ENCODE assay signal across 11 mouse cellular contexts in genomic region chr11:102394421-102395124, GRCm38 (mm10). TPM values are rescaled to one million over a fixed set of nuclear protein-coding genes. Genes with fewer than 3 reads are reported as not detected.
A peak's percentile ranks its signal among the peaks of the same experiment; 100 is the strongest.
DNase-seq lines count a peak whose midpoint lies in the region; ATAC-seq and TF ChIP-seq lines count a peak whose summit lies in the region.
"Had no signal": no experiment of that assay in that cellular context is flagged by ENCODE, and none has a peak within 500 bp of the region (broad histone marks: within the 10 kb centered on the region; RNA-seq: fewer than 3 reads in every experiment).

No protein-coding gene starts in this region.

- no peak overlapping the region for H3K4me3 ChIP-seq in kidney, embryonic 15.5 days (replicated peaks)
- peak overlapping the region; percentile 84 for H3K4me3 ChIP-seq in cerebellum, adult 2 months (replicated peaks; ENCODE audit: insufficient read depth, low read depth, low read length)
- peak overlapping the region; percentile 92 for H3K4me3 ChIP-seq in forebrain, embryonic 16.5 days (replicated peaks; ENCODE audit: low read length)
- H3K4me3 ChIP-seq in midbrain, embryonic 15.5 days = peak overlapping the region; percentile 71

- H3K27ac ChIP-seq in kidney, embryonic 15.5 days = no peak overlapping the region
- peak overlapping the region; percentile 72 for H3K27ac ChIP-seq in cerebellum, adult 2 months (ENCODE audit: insufficient read depth, low read length)
- peak overlapping the region; percentile 97 for H3K27ac ChIP-seq in forebrain, embryonic 16.5 days (ENCODE audit: low read length)
- H3K27ac ChIP-seq in midbrain, embryonic 15.5 days = peak overlapping the region; percentile 96
- H3K27ac ChIP-seq: liver, embryonic 15.5 days had no signal

- ATAC-seq in kidney, embryonic 15.5 days (replicated peaks; ENCODE audit: low FRiP score) = no peak
- no peak for ATAC-seq in forebrain, embryonic 16.5 days
- 0 out of 2 replicates have a peak, but pooled peaks have one; percentile 0 for ATAC-seq in midbrain, embryonic 15.5 days (replicated peaks)
- no peak for ATAC-seq in monocyte, adult 5-6 weeks (replicated peaks; ENCODE audit: insufficient number of reproducible peaks, low FRiP score, low TSS enrichment, poor library complexity, severe bottlenecking)

- H3K9ac ChIP-seq in kidney, embryonic 15.5 days = no peak overlapping the region
- H3K9ac ChIP-seq in forebrain, embryonic 16.5 days (replicated peaks; ENCODE audit: low read depth, low read length) = peak overlapping the region; percentile 95
- peak overlapping the region; percentile 78 for H3K9ac ChIP-seq in midbrain, embryonic 15.5 days

- H3K4me1 ChIP-seq in kidney, embryonic 15.5 days = peaks cover 38% of the 10 kb centered on the region
- H3K4me1 ChIP-seq in cerebellum, adult 2 months (ENCODE audit: control insufficient read depth, insufficient read depth, low read length) = peaks cover 26% of the 10 kb centered on the region
- peaks cover 47% of the 10 kb centered on the region for H3K4me1 ChIP-seq in forebrain, embryonic 16.5 days (replicated peaks; ENCODE audit: control insufficient read depth, insufficient read depth, low read length)
- peaks cover 66% of the 10 kb centered on the region for H3K4me1 ChIP-seq in midbrain, embryonic 15.5 days

- DNase-seq in kidney, postnatal 25 days = no peak
- DNase-seq in cerebellum, adult 2 months = peak; percentile 70 to 76
- no peak for DNase-seq in urinary bladder, postnatal 10 days (ENCODE audit: low spot score)
- no peak for DNase-seq in thymus, postnatal 36 days
- DNase-seq: kidney, adult 9 months had no signal

- no peak for TF ChIP-seq POLR2A in cerebellum, adult 2 months (IDR thresholded peaks at IDR 0.05; ENCODE audit: borderline replicate concordance, insufficient read depth, low read length)

- peaks cover 63% of the 10 kb centered on the region for H3K27me3 ChIP-seq in kidney, embryonic 15.5 days
- H3K27me3 ChIP-seq in cerebellum, adult 2 months (ENCODE audit: control insufficient read depth, insufficient read depth, low read length) = no peaks in the 10 kb centered on the region
- no peaks in the 10 kb centered on the region; the same call in 1 of the 2 replicates for H3K27me3 ChIP-seq in forebrain, embryonic 16.5 days (replicated peaks; ENCODE audit: control insufficient read depth, insufficient read depth, low read length)
- H3K27me3 ChIP-seq in midbrain, embryonic 15.5 days (replicated peaks) = no peaks in the 10 kb centered on the region

- no peak for TF ChIP-seq CTCF in cerebellum, adult 2 months (IDR thresholded peaks at IDR 0.05; ENCODE audit: borderline replicate concordance, insufficient read depth, low read depth, low read length)

- WGBS in kidney, embryonic 15.5 days = 82% methylated on average over 9 of the region's 9 CpGs
- WGBS in cerebellum, adult 2 months = 8% methylated on average over 9 of the region's 9 CpGs
- WGBS in forebrain, embryonic 16.5 days = 73% methylated on average over 9 of the region's 9 CpGs
- WGBS in midbrain, embryonic 15.5 days = 56% methylated on average over 9 of the region's 9 CpGs

- no peaks in the 10 kb centered on the region for H3K36me3 ChIP-seq in kidney, embryonic 15.5 days
- peaks cover 3% of the 10 kb centered on the region; the same call in 1 of the 2 replicates for H3K36me3 ChIP-seq in forebrain, embryonic 16.5 days (ENCODE audit: control insufficient read depth, insufficient read depth)
- peaks cover 3% of the 10 kb centered on the region; the same call in 1 of the 2 replicates for H3K36me3 ChIP-seq in midbrain, embryonic 15.5 days (replicated peaks)
- H3K36me3 ChIP-seq: G1E; liver, embryonic 15.5 days had no signal

- peak overlapping the region; percentile 95 for H3K4me2 ChIP-seq in kidney, embryonic 15.5 days
- peak overlapping the region; percentile 76 for H3K4me2 ChIP-seq in forebrain, embryonic 16.5 days (ENCODE audit: low read length)
- peak overlapping the region; percentile 96 for H3K4me2 ChIP-seq in midbrain, embryonic 15.5 days

- H3K9me3 ChIP-seq in kidney, embryonic 15.5 days (replicated peaks) = no peaks in the 10 kb centered on the region
- no peaks in the 10 kb centered on the region for H3K9me3 ChIP-seq in forebrain, embryonic 16.5 days (ENCODE audit: control insufficient read depth, low read length)
- H3K9me3 ChIP-seq in midbrain, embryonic 15.5 days = no peaks in the 10 kb centered on the region
- H3K9me3 ChIP-seq: G1E; liver, embryonic 15.5 days had no signal

RNA-seq across cellular contexts. Expression of gene Rundc3a, which starts 1.4 kb away (rescaled TPM):
- 2.5 and 4.9 TPM in 2 replicates for polyA plus RNA-seq in kidney, embryonic 15.5 days (2015; fragmentation: Nextera tagmentation; extraction: Ambion mirVana)
- 446 and 460 TPM in 2 replicates for polyA plus RNA-seq in cerebellum, adult 2 months (2012; rRNA removed)
- 129 and 156 TPM in 2 replicates for polyA plus RNA-seq in forebrain, embryonic 16.5 days (2015; fragmentation: Nextera tagmentation; extraction: Ambion mirVana)
- polyA plus RNA-seq in midbrain, embryonic 15.5 days (2015; fragmentation: Nextera tagmentation; extraction: Ambion mirVana) = 160 and 165 TPM in 2 replicates
- total RNA-seq in monocyte, adult 5-6 weeks (2017) = 4.8 TPM in 1 of 3 replicates, not detected in the others
- polyA plus RNA-seq: G1E had no signal

RNA-seq across cellular contexts. Expression of gene Slc25a39, which starts 13.2 kb away (rescaled TPM):
- polyA plus RNA-seq in kidney, embryonic 15.5 days (2015; fragmentation: Nextera tagmentation; extraction: Ambion mirVana) = 271 and 298 TPM in 2 replicates
- 124 and 126 TPM in 2 replicates for polyA plus RNA-seq in cerebellum, adult 2 months (2012; rRNA removed)
- polyA plus RNA-seq in forebrain, embryonic 16.5 days (2015; fragmentation: Nextera tagmentation; extraction: Ambion mirVana) = 134 and 143 TPM in 2 replicates
- polyA plus RNA-seq in midbrain, embryonic 15.5 days (2015; fragmentation: Nextera tagmentation; extraction: Ambion mirVana) = 146 and 168 TPM in 2 replicates
- 20.2 to 30.1 TPM (median 25.0 TPM) in 3 replicates for total RNA-seq in monocyte, adult 5-6 weeks (2017)

RNA-seq across cellular contexts. Expression of gene Slc4a1, which starts 28.6 kb away (rescaled TPM):
- 12.8 and 20.2 TPM in 2 replicates for polyA plus RNA-seq in kidney, embryonic 15.5 days (2015; fragmentation: Nextera tagmentation; extraction: Ambion mirVana)
- 0.72 and 0.90 TPM in 2 replicates for polyA plus RNA-seq in cerebellum, adult 2 months (2012; rRNA removed)
- 2.0 and 2.9 TPM in 2 replicates for polyA plus RNA-seq in forebrain, embryonic 16.5 days (2015; fragmentation: Nextera tagmentation; extraction: Ambion mirVana)
- polyA plus RNA-seq in midbrain, embryonic 15.5 days (2015; fragmentation: Nextera tagmentation; extraction: Ambion mirVana) = 2.9 and 3.8 TPM in 2 replicates
- total RNA-seq in monocyte, adult 5-6 weeks (2017) = 2.2 to 10.4 TPM (median 8.0 TPM) in 3 replicates

RNA-seq across cellular contexts. Expression of gene Grn, which starts 35.5 kb away (rescaled TPM):
- 151 and 172 TPM in 2 replicates for polyA plus RNA-seq in kidney, embryonic 15.5 days (2015; fragmentation: Nextera tagmentation; extraction: Ambion mirVana)
- polyA plus RNA-seq in cerebellum, adult 2 months (2012; rRNA removed) = 58.4 TPM in 2 replicates
- polyA plus RNA-seq in forebrain, embryonic 16.5 days (2015; fragmentation: Nextera tagmentation; extraction: Ambion mirVana) = 68.0 and 72.8 TPM in 2 replicates
- polyA plus RNA-seq in midbrain, embryonic 15.5 days (2015; fragmentation: Nextera tagmentation; extraction: Ambion mirVana) = 75.2 and 82.0 TPM in 2 replicates
- 62.3 to 97.9 TPM (median 97.8 TPM) in 3 replicates for total RNA-seq in monocyte, adult 5-6 weeks (2017)

RNA-seq across cellular contexts. Expression of gene Fam171a2, which starts 52.9 kb away (rescaled TPM):
- polyA plus RNA-seq in kidney, embryonic 15.5 days (2015; fragmentation: Nextera tagmentation; extraction: Ambion mirVana) = 6.9 and 7.1 TPM in 2 replicates
- 57.8 and 60.3 TPM in 2 replicates for polyA plus RNA-seq in cerebellum, adult 2 months (2012; rRNA removed)
- polyA plus RNA-seq in forebrain, embryonic 16.5 days (2015; fragmentation: Nextera tagmentation; extraction: Ambion mirVana) = 16.1 and 17.8 TPM in 2 replicates
- polyA plus RNA-seq in midbrain, embryonic 15.5 days (2015; fragmentation: Nextera tagmentation; extraction: Ambion mirVana) = 28.7 and 36.4 TPM in 2 replicates
- total RNA-seq in monocyte, adult 5-6 weeks (2017) = not detected in 3 replicates

Comparison
In these comparisons a context has a peak if more than half of its experiments do, and no peak if none do; other contexts are left out.
1. DNase-seq: peak in cerebellum, adult 2 months (2 of 2); none in kidney, postnatal 25 days (0 of 2), urinary bladder, postnatal 10 days (single experiment) and thymus, postnatal 36 days (0 of 2).
2. RNA of gene Rundc3a, which starts 1.4 kb away (polyA plus RNA-seq): 446 to 460 TPM in cerebellum, adult 2 months, 160 to 165 TPM in midbrain, embryonic 15.5 days and 129 to 156 TPM in forebrain, embryonic 16.5 days; 2.5 to 4.9 TPM in kidney, embryonic 15.5 days; every median in the first group is over 10 times any median in the second.
3. Peak in every context shown above with its lines, with median percentiles within 50 percentile points of each other: H3K4me2 ChIP-seq.